ENCODE assay signal across 8 mouse cellular contexts in genomic region chr15:36979488-36980201, GRCm38 (mm10). TPM values are rescaled to one million over a fixed set of nuclear protein-coding genes. Genes with fewer than 3 reads are reported as not detected.
A peak's percentile ranks its signal among the peaks of the same experiment; 100 is the strongest.
DNase-seq lines count a peak whose midpoint lies in the region; ATAC-seq lines count a peak whose summit lies in the region.

No protein-coding gene starts in this region.

- DNase-seq in CD4-positive helper T cell, adult 2 months (ENCODE audit: low read depth, low spot score), result peak; percentile 72
- peak; percentile 59 for DNase-seq in adrenal gland, postnatal 14 days
- DNase-seq in left cerebral cortex, postnatal 14 days (ENCODE audit: low spot score in 2 of 2), result peak; percentile 67 to 82
- DNase-seq in right cerebral cortex, postnatal 36 days (ENCODE audit: low spot score in 2 of 2), result peak; percentile 71 to 77
- DNase-seq in gastrocnemius, adult 18-20 months (ENCODE audit: low spot score), result no peak

- H3K27ac ChIP-seq in embryonic facial prominence, embryonic 12.5 days, result no peak overlapping the region
- H3K27ac ChIP-seq in hindbrain, embryonic 12.5 days, result peak overlapping the region; percentile 40; the same call in 1 of the 2 replicates

- peak overlapping the region; percentile 32 for H3K4me3 ChIP-seq in embryonic facial prominence, embryonic 12.5 days
- H3K4me3 ChIP-seq in hindbrain, embryonic 12.5 days, result peak overlapping the region; percentile 32
- peak overlapping the region; percentile 81 for H3K4me3 ChIP-seq in megakaryocyte, embryonic 14.5 days (replicated peaks)

- intact Hi-C loops in left cerebral cortex, postnatal 14 days (cut with DNase I), result loop anchor here (10.0 kb wide), 1 partner anchor 255 kb away; no protein-coding TSS in a partner anchor

- 5% methylated on average over 20 of the region's 20 CpGs for WGBS in embryonic facial prominence, embryonic 12.5 days
- WGBS in hindbrain, embryonic 12.5 days, result 6% methylated on average over 20 of the region's 20 CpGs

- H3K4me1 ChIP-seq in embryonic facial prominence, embryonic 12.5 days, result peaks cover 20% of the 10 kb centered on the region
- H3K4me1 ChIP-seq in hindbrain, embryonic 12.5 days, result peaks cover 22% of the 10 kb centered on the region
- H3K4me1 ChIP-seq in megakaryocyte, embryonic 14.5 days, result peaks cover 68% of the 10 kb centered on the region

- ATAC-seq in embryonic facial prominence, embryonic 12.5 days (ENCODE audit: insufficient number of reproducible peaks, insufficient read depth, low FRiP score, low TSS enrichment), result peak; percentile 79
- ATAC-seq in hindbrain, embryonic 12.5 days (ENCODE audit: low FRiP score), result peak; percentile 87

- 0 out of 2 replicates have a peak overlapping the region, but pooled peaks have one; percentile 2 for H3K9ac ChIP-seq in embryonic facial prominence, embryonic 12.5 days
- peak overlapping the region; percentile 33; the same call in 1 of the 2 replicates for H3K9ac ChIP-seq in hindbrain, embryonic 12.5 days

- H3K4me2 ChIP-seq in embryonic facial prominence, embryonic 12.5 days (replicated peaks), result peak overlapping the region; percentile 56
- peak overlapping the region; percentile 57 for H3K4me2 ChIP-seq in hindbrain, embryonic 12.5 days (replicated peaks)

- no peaks in the 10 kb centered on the region for H3K27me3 ChIP-seq in embryonic facial prominence, embryonic 12.5 days
- H3K27me3 ChIP-seq in hindbrain, embryonic 12.5 days, result no peaks in the 10 kb centered on the region
- peaks cover 2% of the 10 kb centered on the region for H3K27me3 ChIP-seq in megakaryocyte, embryonic 14.5 days (replicated peaks)

- H3K36me3 ChIP-seq in embryonic facial prominence, embryonic 12.5 days, result no peaks in the 10 kb centered on the region
- H3K36me3 ChIP-seq in hindbrain, embryonic 12.5 days, result no peaks in the 10 kb centered on the region
- peaks cover 37% of the 10 kb centered on the region for H3K36me3 ChIP-seq in megakaryocyte, embryonic 14.5 days (replicated peaks; ENCODE audit: low read length)

- no peaks in the 10 kb centered on the region for H3K9me3 ChIP-seq in embryonic facial prominence, embryonic 12.5 days
- no peaks in the 10 kb centered on the region for H3K9me3 ChIP-seq in hindbrain, embryonic 12.5 days (replicated peaks)
- peaks cover 13% of the 10 kb centered on the region for H3K9me3 ChIP-seq in megakaryocyte, embryonic 14.5 days

RNA-seq across cellular contexts. Expression of gene Zfp706, which starts 27.9 kb away (rescaled TPM):
- 176 and 193 TPM in 2 replicates for total RNA-seq in adrenal gland, postnatal 14 days (2021)
- 431 and 440 TPM in 2 replicates for polyA plus RNA-seq in embryonic facial prominence, embryonic 12.5 days (2016; fragmentation: Nextera tagmentation; extraction: Ambion mirVana)
- polyA plus RNA-seq in hindbrain, embryonic 12.5 days (2016; fragmentation: Nextera tagmentation; extraction: Ambion mirVana), result 417 and 440 TPM in 2 replicates
- 100 to 1,000 TPM; 210 to 244 TPM for total RNA-seq in left cerebral cortex, postnatal 14 days (2021)
- 23.0 and 24.7 TPM in 2 replicates for polyA plus RNA-seq in megakaryocyte, embryonic 14.5 days (2012; ENCODE audit: insufficient read depth, low replicate concordance)
- total RNA-seq in gastrocnemius, adult 18-20 months (2021), result 100 to 1,000 TPM; 115 to 131 TPM
